ENCODE assay signal across 2 mouse cellular contexts in genomic region chr19:29868681-29869080, GRCm38 (mm10).
DNase-seq lines count a peak whose midpoint lies in the region.

No protein-coding gene starts in this region.

- peak; percentile 93 for DNase-seq in heart, adult 11 months
- DNase-seq in heart, adult 9 months (ENCODE audit: low spot score in 2 of 2): peak; percentile 21 to 49
